ENCODE assay signal across 23 mouse cellular contexts in genomic region chr6:38915776-38916175, GRCm38 (mm10). TPM values are rescaled to one million over a fixed set of nuclear protein-coding genes. Genes with fewer than 3 reads are reported as not detected.
DNase-seq lines count a peak whose midpoint lies in the region; ATAC-seq lines count a peak whose summit lies in the region.
"Had no signal": no experiment of that assay in that cellular context is flagged by ENCODE, and none has a peak within 500 bp of the region (broad histone marks: within the 10 kb centered on the region; RNA-seq: fewer than 3 reads in every experiment).

No protein-coding gene starts in this region.

- no peaks in the 10 kb centered on the region for H3K36me3 ChIP-seq in liver, embryonic 12.5 days
- no peaks in the 10 kb centered on the region for H3K36me3 ChIP-seq in liver, embryonic 16.5 days (ENCODE audit: control insufficient read depth, insufficient read depth)
- H3K36me3 ChIP-seq: embryonic facial prominence, embryonic 13.5 days; forebrain, embryonic 12.5 days; heart, embryonic 15.5 days; hindbrain, embryonic 10.5 days had no signal

- no peaks in the 10 kb centered on the region for H3K27me3 ChIP-seq in liver, embryonic 12.5 days (replicated peaks)
- H3K27me3 ChIP-seq in liver, embryonic 16.5 days (ENCODE audit: control insufficient read depth, insufficient read depth, low read depth, low read length) = no peaks in the 10 kb centered on the region
- H3K27me3 ChIP-seq: embryonic facial prominence, embryonic 13.5 days; forebrain, embryonic 12.5 days; heart, embryonic 15.5 days had no signal

- H3K9ac ChIP-seq in liver, embryonic 12.5 days = peak overlapping the region; percentile 60
- H3K9ac ChIP-seq in liver, embryonic 16.5 days (ENCODE audit: low read depth, low read length) = peak overlapping the region; percentile 56
- H3K9ac ChIP-seq: embryonic facial prominence, embryonic 13.5 days; forebrain, embryonic 12.5 days; heart, embryonic 15.5 days; hindbrain, embryonic 14.5 days had no signal

- H3K4me3 ChIP-seq in liver, embryonic 12.5 days = no peak overlapping the region
- H3K4me3 ChIP-seq in liver, embryonic 16.5 days (ENCODE audit: low read depth, low read length) = no peak overlapping the region
- H3K4me3 ChIP-seq: embryonic facial prominence, embryonic 13.5 days; forebrain, embryonic 12.5 days; heart, embryonic 15.5 days; hindbrain, embryonic 10.5 days had no signal

- peak overlapping the region; percentile 64 for H3K4me2 ChIP-seq in liver, embryonic 12.5 days
- no peak overlapping the region for H3K4me2 ChIP-seq in liver, embryonic 16.5 days (ENCODE audit: low read depth, low read length)
- H3K4me2 ChIP-seq: embryonic facial prominence, embryonic 13.5 days; forebrain, embryonic 12.5 days; heart, embryonic 11.5 days; heart, embryonic 15.5 days; hindbrain, embryonic 14.5 days had no signal

- H3K4me1 ChIP-seq in liver, embryonic 12.5 days = peaks cover 100% of the 10 kb centered on the region
- H3K4me1 ChIP-seq in liver, embryonic 16.5 days (ENCODE audit: control insufficient read depth, low read depth, low read length) = peaks cover 98% of the 10 kb centered on the region

- H3K9me3 ChIP-seq in liver, embryonic 12.5 days (replicated peaks) = no peaks in the 10 kb centered on the region
- no peaks in the 10 kb centered on the region for H3K9me3 ChIP-seq in liver, embryonic 16.5 days (replicated peaks; ENCODE audit: control insufficient read depth, low read length)
- H3K9me3 ChIP-seq: embryonic facial prominence, embryonic 13.5 days; forebrain, embryonic 12.5 days; heart, embryonic 15.5 days; hindbrain, embryonic 10.5 days had no signal

- 72% methylated on average over 5 of the region's 5 CpGs for WGBS in liver, embryonic 12.5 days (ENCODE audit: insufficient replicate concordance)
- WGBS in liver, embryonic 16.5 days (ENCODE audit: insufficient replicate concordance) = 72% methylated on average over 5 of the region's 5 CpGs

- intact Hi-C loops in left cerebral cortex, postnatal 14 days (cut with DNase I) = no loop called here
- intact Hi-C loops in left cerebral cortex, postnatal 10 days (cut with DNase I) = no loop called here

- ATAC-seq in liver, embryonic 12.5 days = no peak
- no peak for ATAC-seq in liver, embryonic 16.5 days (ENCODE audit: low read depth)
- ATAC-seq: forebrain, embryonic 16.5 days had no signal

- DNase-seq in left cerebral cortex, postnatal 14 days (ENCODE audit: low spot score in 2 of 2) = peak; percentile 14 to 42
- DNase-seq in left cerebral cortex, postnatal 10 days (ENCODE audit: extremely low spot score in 1 of 2, low spot score in 2 of 2) = no peak
- DNase-seq in brain, adult 2 months (ENCODE audit: low read depth, low spot score) = peak; percentile 62
- no peak for DNase-seq in cerebellum, adult 11 months
- no peak for DNase-seq in adrenal gland, adult 18-20 months (ENCODE audit: low spot score in 2 of 2)
- no peak for DNase-seq in gastrocnemius, adult 8-10 months (ENCODE audit: low spot score in 2 of 2)
- DNase-seq: adrenal gland, postnatal 10 days; cerebellum, adult 18-20 months; cerebellum, adult 9-11 months; cerebellum, postnatal 36 days; gastrocnemius, postnatal 10 days; heart, adult 18-20 months; heart, postnatal 14 days had no signal

- H3K27ac ChIP-seq in liver, embryonic 12.5 days = peak overlapping the region; percentile 100
- H3K27ac ChIP-seq in liver, embryonic 16.5 days (ENCODE audit: low read length) = peak overlapping the region; percentile 68
- H3K27ac ChIP-seq: embryonic facial prominence, embryonic 13.5 days; forebrain, embryonic 12.5 days; heart, embryonic 15.5 days; hindbrain, embryonic 10.5 days; hindbrain, embryonic 14.5 days had no signal

RNA-seq across cellular contexts. Expression of gene Hipk2, which starts 39.8 kb away (rescaled TPM):
- 10 to 100 TPM; 48.3 to 52.3 TPM for total RNA-seq in left cerebral cortex, postnatal 14 days (2021)
- 10 to 100 TPM; 44.6 to 45.9 TPM for total RNA-seq in left cerebral cortex, postnatal 10 days (2021)
- polyA plus RNA-seq in liver, embryonic 12.5 days (2016; fragmentation: Nextera tagmentation; extraction: Ambion mirVana) = 26.8 and 28.9 TPM in 2 replicates
- polyA plus RNA-seq in liver, embryonic 16.5 days (2015; fragmentation: Nextera tagmentation; extraction: Ambion mirVana) = 17.5 and 19.8 TPM in 2 replicates
- total RNA-seq in adrenal gland, adult 18-20 months (2021) = 100 to 1,000 TPM; 102 to 135 TPM
- 100 to 1,000 TPM in 2 of 4 experiments, 10 to 100 TPM in 2; 65.2 to 144 (median 96.6) TPM for total RNA-seq in gastrocnemius, adult 8-10 months (2022)

RNA-seq across cellular contexts. Expression of gene Tbxas1, which starts 40.6 kb away (rescaled TPM):
- total RNA-seq in left cerebral cortex, postnatal 14 days (2021) = 1 to 10 TPM; 2.9 to 3.0 TPM
- total RNA-seq in left cerebral cortex, postnatal 10 days (2021) = 1 to 10 TPM; 2.1 to 2.9 TPM
- 11.3 and 12.9 TPM in 2 replicates for polyA plus RNA-seq in liver, embryonic 12.5 days (2016; fragmentation: Nextera tagmentation; extraction: Ambion mirVana)
- polyA plus RNA-seq in liver, embryonic 16.5 days (2015; fragmentation: Nextera tagmentation; extraction: Ambion mirVana) = 10.8 and 12.8 TPM in 2 replicates
- 1 to 10 TPM; 6.4 to 6.6 TPM for total RNA-seq in adrenal gland, adult 18-20 months (2021)
- under 1 TPM; 0.51 to 0.80 (median 0.56) TPM for total RNA-seq in gastrocnemius, adult 8-10 months (2022)
- total RNA-seq: ES-E14 had no signal

Comparison
In these comparisons a context has a peak if more than half of its experiments do, and no peak if none do; other contexts are left out.
1. DNase-seq: peak in left cerebral cortex, postnatal 14 days (2 of 2) and brain, adult 2 months (single experiment); none in left cerebral cortex, postnatal 10 days (0 of 2), cerebellum, adult 11 months (single experiment), adrenal gland, adult 18-20 months (0 of 2) and gastrocnemius, adult 8-10 months (0 of 2).